Mouse (Mus musculus): Measurements from ENCODE around the gene Nr1d2. TPM values are rescaled to one million over a fixed set of nuclear protein-coding genes. Genes with fewer than 3 reads are reported as not detected.
"Not testable (repeated sequence)": the region's sequence is repeated elsewhere in the genome, so short reads cannot be mapped to it uniquely, and the experiment has no call there.

Nr1d2 gene
- polyA plus RNA-seq, 1 experiment from 2014 or later, result 5.4 TPM

DNA sequence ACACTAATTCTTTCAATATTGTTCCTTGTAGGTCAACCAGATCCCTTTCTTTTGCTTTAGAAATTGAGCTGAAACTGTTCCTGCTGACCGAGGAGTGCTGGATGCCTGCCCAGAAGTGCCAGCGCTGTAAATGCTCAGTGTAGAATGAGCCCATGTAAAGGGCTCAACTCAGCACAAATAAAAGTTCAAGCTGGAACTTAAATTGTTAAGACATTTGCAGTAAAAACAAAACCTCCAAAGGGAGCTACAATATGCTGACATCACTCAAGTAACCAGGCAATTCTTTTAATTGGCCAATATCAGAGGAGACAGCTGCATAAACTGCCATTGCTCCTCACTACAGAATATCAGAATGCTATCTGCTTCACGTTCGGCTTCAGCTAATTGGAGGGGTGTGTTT is 24.5 kb upstream of the Nr1d2 start:
- H3K4me2 ChIP-seq, result no peak overlapping the region
- 0 out of 2 replicates have a peak, but pooled peaks cover 9% of the 10 kb centered on the region for H3K9me3 ChIP-seq
- H3K27me3 ChIP-seq, result no peaks in the 10 kb centered on the region
- H3K27ac ChIP-seq, result no peak overlapping the region
- H3K36me3 ChIP-seq, result peaks cover 24% of the 10 kb centered on the region
- no peak overlapping the region for H3K9ac ChIP-seq (replicated peaks)
- 66% methylated on average over 4 of the region's 4 CpGs for WGBS
- H3K4me1 ChIP-seq (replicated peaks), result no peaks in the 10 kb centered on the region
- no peak overlapping the region for H3K4me3 ChIP-seq (replicated peaks)
- no peak for ATAC-seq (ENCODE audit: insufficient number of reproducible peaks, insufficient read depth, low FRiP score, low TSS enrichment, low read depth)

GRCm38 (mm10) chr14:18261203-18261602 is 22.3 kb upstream of the Nr1d2 start:
- ATAC-seq (ENCODE audit: insufficient number of reproducible peaks, insufficient read depth, low FRiP score, low TSS enrichment, low read depth), result no peak
- Histone ChIP-seq H3K4me1 (replicated peaks) (no peaks in the 10 kb centered on the region), H3K27me3 (no peaks in the 10 kb centered on the region), H3K27ac (no peak overlapping the region), H3K4me2 (no peak overlapping the region), H3K9ac (replicated peaks) (no peak overlapping the region), H3K9me3 (0 out of 2 replicates have a peak, but pooled peaks cover 9% of the 10 kb centered on the region), H3K4me3 (replicated peaks) (no peak overlapping the region), H3K36me3 (peaks cover 3% of the 10 kb centered on the region; the same call in 1 of the 2 replicates)
- WGBS, result 88% methylated on average over 3 of the region's 3 CpGs

GRCm38 (mm10) chr14:18242638-18243130 is 3.8 kb upstream of the Nr1d2 start:
- H3K4me2 ChIP-seq, result no peak overlapping the region
- H3K27me3 ChIP-seq, result no peaks in the 10 kb centered on the region
- H3K4me3 ChIP-seq (replicated peaks), result no peak overlapping the region
- H3K9ac ChIP-seq (replicated peaks), result no peak overlapping the region
- no peaks in the 10 kb centered on the region for H3K9me3 ChIP-seq
- ATAC-seq (ENCODE audit: insufficient number of reproducible peaks, insufficient read depth, low FRiP score, low TSS enrichment, low read depth), result no peak
- no peaks in the 10 kb centered on the region for H3K4me1 ChIP-seq (replicated peaks)
- 87% methylated on average over 21 of the region's 21 CpGs for WGBS
- no peak overlapping the region for H3K27ac ChIP-seq
- no peaks in the 10 kb centered on the region for H3K36me3 ChIP-seq

DNA sequence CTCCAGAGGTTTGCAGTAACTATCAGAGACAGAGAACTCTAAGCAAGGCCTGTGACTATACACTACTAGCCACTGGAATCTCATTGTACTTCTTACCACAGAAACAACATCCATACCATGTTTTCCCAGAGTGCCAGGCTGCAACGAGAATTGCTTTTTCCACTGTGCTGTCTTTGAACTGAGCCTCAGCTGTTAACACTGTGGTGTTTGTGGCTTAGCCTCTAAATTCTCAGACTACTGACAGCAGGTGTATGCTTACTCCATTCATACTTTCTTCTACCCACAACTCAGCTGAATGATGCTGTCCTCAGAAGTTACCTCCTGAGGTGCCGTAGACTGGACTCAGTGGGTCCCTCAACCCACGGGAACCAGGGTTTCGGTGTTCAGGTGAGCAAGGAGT is 2.9 kb upstream of the Nr1d2 start:
- H3K27ac ChIP-seq, result no peak overlapping the region
- no peaks in the 10 kb centered on the region for H3K9me3 ChIP-seq
- no peak overlapping the region for H3K4me3 ChIP-seq (replicated peaks)
- no peak for ATAC-seq (ENCODE audit: insufficient number of reproducible peaks, insufficient read depth, low FRiP score, low TSS enrichment, low read depth)
- H3K4me2 ChIP-seq, result no peak overlapping the region
- 86% methylated on average over 4 of the region's 4 CpGs for WGBS
- H3K36me3 ChIP-seq, result no peaks in the 10 kb centered on the region
- no peak overlapping the region for H3K9ac ChIP-seq (replicated peaks)
- H3K27me3 ChIP-seq, result no peaks in the 10 kb centered on the region
- H3K4me1 ChIP-seq (replicated peaks), result no peaks in the 10 kb centered on the region

DNA sequence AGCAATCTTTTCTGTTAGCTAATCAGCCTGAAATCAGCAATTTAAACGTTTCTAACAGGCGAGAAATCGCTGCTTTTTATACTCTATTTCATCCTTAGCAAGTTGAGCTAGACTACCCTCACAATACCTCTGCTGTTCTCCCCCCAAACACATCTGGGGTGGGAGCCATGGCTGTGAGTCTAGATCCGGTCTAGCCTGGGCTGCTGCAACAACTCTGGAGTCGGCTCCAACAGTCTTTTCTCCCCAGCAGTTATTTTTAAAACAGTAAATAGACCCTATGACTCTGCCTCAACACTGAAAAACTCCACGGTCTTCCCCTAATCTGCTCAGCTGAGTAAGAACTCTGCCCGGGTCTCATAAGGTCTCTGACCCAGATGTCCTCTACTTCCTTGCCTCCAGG is 1.2 kb upstream of the Nr1d2 start:
- Histone ChIP-seq H3K4me3 (replicated peaks) (no peak overlapping the region), H3K4me2 (no peak overlapping the region), H3K9me3 (no peaks in the 10 kb centered on the region), H3K27ac (no peak overlapping the region), H3K27me3 (no peaks in the 10 kb centered on the region), H3K36me3 (no peaks in the 10 kb centered on the region), H3K4me1 (replicated peaks) (no peaks in the 10 kb centered on the region), H3K9ac (replicated peaks) (no peak overlapping the region)
- ATAC-seq (ENCODE audit: insufficient number of reproducible peaks, insufficient read depth, low FRiP score, low TSS enrichment, low read depth), result no peak
- WGBS, result 76% methylated on average over 7 of the region's 7 CpGs

GRCm38 (mm10) chr14:18238131-18238749 is 687 bp downstream of the Nr1d2 start:
- Histone ChIP-seq H3K27ac (peak overlapping the region; percentile 86), H3K4me2 (peak overlapping the region; percentile 77), H3K9me3 (no peaks in the 10 kb centered on the region), H3K27me3 (no peaks in the 10 kb centered on the region), H3K9ac (replicated peaks) (peak overlapping the region; percentile 49), H3K4me3 (replicated peaks) (peak overlapping the region; percentile 76), H3K4me1 (replicated peaks) (no peaks in the 10 kb centered on the region), H3K36me3 (no peaks in the 10 kb centered on the region)
- WGBS, result 1% methylated on average over 54 of the region's 71 CpGs
- peak; percentile 89 for ATAC-seq (ENCODE audit: insufficient number of reproducible peaks, insufficient read depth, low FRiP score, low TSS enrichment, low read depth)

- H3K27ac ChIP-seq, result no peak overlapping the region
These were observed 1.5 kb downstream of the Nr1d2 start for GRCm38 (mm10) chr14:18237381-18237780.

GRCm38 (mm10) chr14:18236496-18237235 is 2.3 kb downstream of the Nr1d2 start:
- H3K4me1 ChIP-seq (replicated peaks), result not testable (repeated sequence)

More at GRCm38 (mm10) chr14:18237381-18237780, 1.5 kb downstream of the Nr1d2 start:
- Histone ChIP-seq H3K9ac (replicated peaks) (no peak overlapping the region), H3K4me3 (replicated peaks) (no peak overlapping the region; the same call in 1 of the 2 replicates), H3K36me3 (no peaks in the 10 kb centered on the region), H3K4me1 (replicated peaks) (no peaks in the 10 kb centered on the region), H3K27me3 (no peaks in the 10 kb centered on the region), H3K4me2 (peak overlapping the region; percentile 77), H3K9me3 (no peaks in the 10 kb centered on the region)
- 74% methylated on average over 4 of the region's 4 CpGs for WGBS
- ATAC-seq (ENCODE audit: insufficient number of reproducible peaks, insufficient read depth, low FRiP score, low TSS enrichment, low read depth), result no peak

DNA sequence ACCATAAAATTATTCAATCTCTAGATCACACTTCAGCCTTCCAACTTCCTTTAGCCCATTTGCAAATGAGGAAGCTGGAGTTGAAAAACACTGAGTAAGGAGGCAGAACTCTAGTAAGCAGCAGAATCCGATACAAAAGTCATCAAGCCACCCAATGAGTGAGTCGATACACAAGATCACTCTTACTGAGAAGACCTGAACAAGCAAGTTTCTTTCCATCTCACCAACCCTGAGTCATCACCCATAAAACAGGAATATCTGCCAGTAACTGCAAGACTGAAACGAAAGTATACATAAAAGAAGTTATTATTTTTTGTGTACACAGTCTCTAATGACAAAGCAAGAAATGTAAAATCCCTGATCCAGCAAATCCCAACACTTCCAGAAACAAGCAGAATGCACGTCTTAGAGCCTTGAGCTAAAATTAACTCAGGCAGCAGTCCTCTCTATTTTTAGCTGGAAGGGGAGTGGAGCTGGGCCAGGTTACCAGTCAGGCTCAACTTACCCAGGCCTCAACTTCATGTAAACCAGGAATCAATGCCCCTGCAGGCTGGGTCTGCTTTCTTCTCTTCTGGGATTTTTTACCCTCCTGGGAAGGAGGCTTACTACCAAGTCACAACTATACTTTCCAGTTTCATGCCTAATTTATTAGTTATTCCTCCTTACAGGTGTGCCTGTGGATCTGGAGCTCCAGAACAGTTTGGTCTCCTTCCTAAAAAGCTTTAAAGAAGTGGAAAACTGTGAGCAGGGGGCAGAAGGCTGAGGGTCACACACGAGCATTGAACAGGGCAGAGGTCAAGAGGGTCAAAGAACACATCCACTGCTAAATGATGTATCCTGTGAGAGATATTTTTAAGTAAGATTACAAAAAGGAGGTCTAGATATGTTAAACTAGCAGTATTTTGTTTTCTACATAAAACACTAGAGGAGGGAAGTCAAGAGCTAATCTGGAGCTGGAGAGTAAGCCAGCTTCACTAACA is 4.7 kb downstream of the Nr1d2 start:
- WGBS, result 58% methylated on average over 5 of the region's 5 CpGs

More at GRCm38 (mm10) chr14:18236496-18237235, 2.3 kb downstream of the Nr1d2 start:
- not testable (repeated sequence) for H3K9me3 ChIP-seq; H3K9ac ChIP-seq (replicated peaks); ATAC-seq (ENCODE audit: insufficient number of reproducible peaks, insufficient read depth, low FRiP score, low TSS enrichment, low read depth); H3K4me3 ChIP-seq (replicated peaks); H3K36me3 ChIP-seq; H3K27ac ChIP-seq; H3K4me2 ChIP-seq; H3K27me3 ChIP-seq
- 86% methylated on average over 2 of the region's 2 CpGs for WGBS

GRCm38 (mm10) chr14:18233076-18233475 is 5.9 kb downstream of the Nr1d2 start:
- H3K36me3 ChIP-seq, result no peaks in the 10 kb centered on the region
- H3K9ac ChIP-seq (replicated peaks), result no peak overlapping the region
- no peak for ATAC-seq (ENCODE audit: insufficient number of reproducible peaks, insufficient read depth, low FRiP score, low TSS enrichment, low read depth)

More for the DNA sequence above, 4.7 kb downstream of the Nr1d2 start:
- ATAC-seq (ENCODE audit: insufficient number of reproducible peaks, insufficient read depth, low FRiP score, low TSS enrichment, low read depth), result no peak
- Histone ChIP-seq H3K27ac (no peak overlapping the region), H3K36me3 (no peaks in the 10 kb centered on the region), H3K27me3 (no peaks in the 10 kb centered on the region), H3K9ac (replicated peaks) (no peak overlapping the region), H3K4me1 (replicated peaks) (no peaks in the 10 kb centered on the region), H3K4me2 (no peak overlapping the region), H3K9me3 (no peaks in the 10 kb centered on the region), H3K4me3 (replicated peaks) (no peak overlapping the region)

GRCm38 (mm10) chr14:18231866-18232265 is 7.1 kb downstream of the Nr1d2 start:
- not testable (repeated sequence) for H3K9ac ChIP-seq (replicated peaks); H3K4me2 ChIP-seq; H3K27me3 ChIP-seq; H3K9me3 ChIP-seq; H3K36me3 ChIP-seq; H3K4me1 ChIP-seq (replicated peaks); ATAC-seq (ENCODE audit: insufficient number of reproducible peaks, insufficient read depth, low FRiP score, low TSS enrichment, low read depth); H3K27ac ChIP-seq; H3K4me3 ChIP-seq (replicated peaks)
- whole genome bisulfite sequencing, result 89% methylated on average over 8 of the region's 8 CpGs

More at GRCm38 (mm10) chr14:18233076-18233475, 5.9 kb downstream of the Nr1d2 start:
- WGBS, result 82% methylated on average over 2 of the region's 2 CpGs
- Histone ChIP-seq H3K4me2 (no peak overlapping the region), H3K9me3 (no peaks in the 10 kb centered on the region), H3K4me3 (replicated peaks) (no peak overlapping the region), H3K27me3 (no peaks in the 10 kb centered on the region), H3K27ac (no peak overlapping the region), H3K4me1 (replicated peaks) (no peaks in the 10 kb centered on the region)

Data from limb, embryonic 12.5 days (tissue).